Mouse (Mus musculus) thymus, adult 2 months (tissue): Measurements from ENCODE around the gene Gm49358. TPM values are rescaled to one million over a fixed set of nuclear protein-coding genes. Genes with fewer than 3 reads are reported as not detected.

Experiments
- DNase-seq: peaks from one replicate; pipeline ENCODE4 v3.0.0; 2021
- H3K27ac ChIP-seq: fragments of 200-500 bp; 2 replicates; pipeline ENCODE4 v1.5.1; 2012; ENCODE audit warnings: low read length, control low read depth; ENCODE audit not compliant: control insufficient read depth, insufficient read depth
- H3K27me3 ChIP-seq: fragments of 200-500 bp; 2 replicates; pipeline ENCODE4 v1.6.1; 2012; ENCODE audit warnings: mild to moderate bottlenecking, low read length, moderate library complexity, mixed read lengths; ENCODE audit not compliant: control insufficient read depth, insufficient read depth
- H3K36me3 ChIP-seq: fragments of 200-500 bp; 2 replicates; pipeline ENCODE4 v1.6.1; 2012; ENCODE audit warnings: mild to moderate bottlenecking, low read length, moderate library complexity; ENCODE audit not compliant: control insufficient read depth, insufficient read depth
- H3K4me1 ChIP-seq: fragments of 200-500 bp; replicated peaks from 2 replicates; pipeline ENCODE4 v1.6.1; 2012; ENCODE audit warnings: low read length; ENCODE audit not compliant: control insufficient read depth, insufficient read depth
- H3K4me3 ChIP-seq: fragments of 200-500 bp; 2 replicates; pipeline ENCODE4 v1.5.1; 2012; ENCODE audit warnings: mild to moderate bottlenecking, low read length, control low read depth, moderate library complexity; ENCODE audit not compliant: control insufficient read depth, insufficient read depth
- CTCF ChIP-seq: fragments of 200-500 bp; IDR thresholded peaks from 2 replicates; pipeline ENCODE4 v1.5.1; 2012; ENCODE audit warnings: mild to moderate bottlenecking, control low read depth, low read length, moderate library complexity, borderline replicate concordance; ENCODE audit not compliant: control insufficient read depth, poor library complexity, insufficient read depth; ENCODE audit errors: extremely low read depth
- POLR2A ChIP-seq: fragments of 200-500 bp; IDR thresholded peaks from 2 replicates; pipeline ENCODE4 v1.6.1; 2012; ENCODE audit warnings: mild to moderate bottlenecking, low read length, control low read depth, moderate library complexity; ENCODE audit not compliant: control insufficient read depth, poor library complexity, insufficient read depth; ENCODE audit errors: extremely low read depth
- WGBS: fragments of 180-500 bp; shearing (Covaris S2); methylation state at CpG from one replicate; pipeline ENCODE4 v1.1.7; 2018; 5-methylcytosine and 5-hydroxymethylcytosine counted together
- polyA plus RNA-seq: library from polyadenylated mRNA; depleted of rRNA; stranded (reverse); fragments of >200 nt; gene quantifications from 2 replicates; pipeline ENCODE4 v1.2.3, GENCODE M21; 2012

The Gm49358 gene
- polyA plus RNA-seq, 1 experiment, result not detected

GRCm38 (mm10) chr10:86791507-86792184 is 27.9 kb downstream of the Gm49358 start:
- Histone ChIP-seq H3K27me3 (no peaks in the 10 kb centered on the region), H3K36me3 (no peaks in the 10 kb centered on the region), H3K27ac (no peak overlapping the region), H3K4me1 (no peaks in the 10 kb centered on the region), H3K4me3 (no peak overlapping the region)
- TF ChIP-seq POLR2A (no peak), CTCF (no peak)
- DNase-seq, result no peak
- WGBS, result 95% methylated on average over 7 of the region's 7 CpGs

- 92% methylated on average over 2 of the region's 2 CpGs for WGBS
- no peak overlapping the region for H3K27ac ChIP-seq
Measured at GRCm38 (mm10) chr10:86793509-86793951, 29.8 kb downstream of the Gm49358 start.

DNA sequence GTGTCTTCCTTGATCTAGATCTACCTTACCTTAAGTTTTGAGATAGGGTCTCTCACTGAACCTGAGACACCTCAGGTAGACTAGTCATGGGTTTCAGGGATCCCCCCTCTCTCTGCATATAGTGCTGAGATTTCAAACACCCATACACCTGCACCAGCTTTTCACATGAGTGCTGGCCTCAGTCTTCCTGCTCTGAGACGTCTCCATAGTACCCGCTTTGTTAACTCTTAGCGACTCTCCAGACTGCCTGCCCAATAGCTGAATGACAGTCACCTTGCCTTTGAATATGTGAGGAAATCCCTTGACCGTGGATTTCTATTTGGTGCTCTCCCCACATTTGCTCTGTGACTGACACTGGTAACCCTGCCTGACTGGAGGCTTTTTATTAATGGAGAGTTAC is 30.4 kb downstream of the Gm49358 start:
- no peak overlapping the region for H3K27ac ChIP-seq
- 91% methylated on average over 4 of the region's 4 CpGs for WGBS

More at GRCm38 (mm10) chr10:86793509-86793951, 29.8 kb downstream of the Gm49358 start:
- H3K27me3 ChIP-seq, result no peaks in the 10 kb centered on the region
- no peak overlapping the region for H3K4me3 ChIP-seq
- H3K36me3 ChIP-seq, result no peaks in the 10 kb centered on the region
- no peak for DNase-seq
- TF ChIP-seq POLR2A, result no peak
- no peak for TF ChIP-seq CTCF
- no peaks in the 10 kb centered on the region for H3K4me1 ChIP-seq

DNA sequence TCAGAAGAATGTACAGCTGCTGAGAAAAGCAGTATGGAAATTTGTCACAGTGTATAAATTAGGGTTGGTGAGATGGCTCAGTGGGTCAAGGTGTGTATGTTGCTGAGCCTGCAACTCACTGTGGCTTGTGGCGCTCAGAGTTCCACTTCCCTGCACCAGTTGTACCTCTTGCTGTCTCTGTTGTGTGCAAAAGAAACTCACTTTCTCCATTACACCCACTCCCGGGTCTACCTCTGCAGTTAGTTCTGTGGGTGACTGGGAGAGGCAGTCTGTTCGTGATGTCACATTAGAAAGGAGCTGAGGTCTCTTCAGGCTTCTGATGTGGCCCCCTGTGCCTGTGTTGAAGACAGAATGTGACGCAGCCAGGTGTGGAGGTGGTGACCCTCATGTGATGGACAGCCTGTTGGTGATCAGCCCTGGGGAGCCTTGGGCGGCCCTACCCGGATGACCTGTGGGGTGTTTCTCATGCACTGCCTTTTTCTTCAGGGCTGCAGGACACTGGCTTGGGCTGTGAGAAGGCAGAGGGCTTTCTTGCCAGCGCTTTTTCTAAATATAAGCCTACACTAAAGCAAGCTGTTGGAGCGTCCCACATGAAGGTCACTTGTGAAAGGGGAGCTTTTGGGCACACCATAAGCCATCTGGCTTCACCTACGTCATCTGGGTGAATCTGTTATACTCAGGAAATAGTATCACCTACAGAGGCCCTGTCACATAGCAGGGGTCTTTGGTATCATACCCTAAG is 31.2 kb downstream of the Gm49358 start:
- H3K27ac ChIP-seq, result no peak overlapping the region
- H3K36me3 ChIP-seq, result no peaks in the 10 kb centered on the region
- WGBS, result 87% methylated on average over 9 of the region's 9 CpGs
- no peak for DNase-seq
- TF ChIP-seq CTCF, result no peak
- TF ChIP-seq POLR2A, result no peak
- no peaks in the 10 kb centered on the region for H3K4me1 ChIP-seq
- no peaks in the 10 kb centered on the region for H3K27me3 ChIP-seq
- H3K4me3 ChIP-seq, result no peak overlapping the region

More for the DNA sequence above, 30.4 kb downstream of the Gm49358 start:
- Histone ChIP-seq H3K4me3 (no peak overlapping the region), H3K36me3 (no peaks in the 10 kb centered on the region), H3K4me1 (no peaks in the 10 kb centered on the region), H3K27me3 (no peaks in the 10 kb centered on the region)
- DNase-seq, result no peak
- TF ChIP-seq CTCF (no peak), POLR2A (no peak)

DNA sequence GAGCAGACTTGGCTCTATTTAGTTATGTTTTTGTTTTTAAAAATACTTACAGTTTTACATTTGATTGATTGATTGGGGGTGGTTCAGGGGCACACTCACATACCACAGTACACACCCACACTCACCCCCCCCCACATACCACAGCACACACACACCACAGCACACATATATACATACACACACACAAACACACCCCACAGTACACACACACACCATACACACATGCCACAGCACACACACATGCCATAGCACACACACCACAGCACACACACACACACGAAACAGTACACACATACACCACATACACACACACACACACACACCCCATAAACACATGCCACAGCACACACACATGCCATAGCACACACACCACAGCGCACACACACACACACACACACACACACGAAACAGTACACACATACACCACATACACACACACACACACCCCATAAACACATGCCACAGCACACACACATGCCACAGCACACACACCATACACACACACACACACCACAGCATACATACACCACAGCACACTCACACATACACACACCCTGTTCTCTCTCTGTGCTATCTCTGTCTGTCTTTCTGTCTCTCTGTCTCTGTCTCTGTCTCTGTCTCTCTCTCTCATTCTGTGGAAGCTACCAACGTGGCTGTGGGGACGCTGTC is 32.4 kb downstream of the Gm49358 start:
- H3K36me3 ChIP-seq, result no peaks in the 10 kb centered on the region
- no peak for DNase-seq
- TF ChIP-seq POLR2A (no peak), CTCF (no peak)
- H3K4me1 ChIP-seq, result no peaks in the 10 kb centered on the region
- no peak overlapping the region for H3K27ac ChIP-seq
- H3K27me3 ChIP-seq, result no peaks in the 10 kb centered on the region
- 96% methylated on average over 5 of the region's 5 CpGs for WGBS
- H3K4me3 ChIP-seq, result no peak overlapping the region

GRCm38 (mm10) chr10:86807362-86807761 is 43.6 kb downstream of the Gm49358 start:
- WGBS, result 92% methylated on average over 1 of the region's 1 CpGs
- no peaks in the 10 kb centered on the region for H3K36me3 ChIP-seq
- no peak for DNase-seq
- no peak overlapping the region for H3K27ac ChIP-seq
- H3K27me3 ChIP-seq, result no peaks in the 10 kb centered on the region
- TF ChIP-seq POLR2A, result no peak
- TF ChIP-seq CTCF, result no peak
- H3K4me3 ChIP-seq, result no peak overlapping the region
- H3K4me1 ChIP-seq, result peaks cover 2% of the 10 kb centered on the region; the same call in 1 of the 2 replicates
